Mouse (Mus musculus) brain, embryonic 14.5 days (tissue): Measurements from ENCODE around the gene Sco1.

Experiments
- CTCF ChIP-seq: fragments of 200-500 bp; IDR thresholded peaks from 2 replicates; pipeline ENCODE4 v1.5.1; 2012; ENCODE audit warnings: inconsistent platforms, mild to moderate bottlenecking, moderate library complexity, borderline replicate concordance; ENCODE audit not compliant: insufficient read depth, insufficient read length; ENCODE audit errors: extremely low read depth
- POLR2A ChIP-seq: fragments of 200-500 bp; IDR thresholded peaks from 2 replicates; pipeline ENCODE4 v1.6.1; 2012; ENCODE audit warnings: mild to moderate bottlenecking, inconsistent platforms, borderline replicate concordance; ENCODE audit not compliant: poor library complexity, insufficient read depth, insufficient read length, severe bottlenecking; ENCODE audit errors: extremely low read depth

- no peak for TF ChIP-seq CTCF
- TF ChIP-seq POLR2A, result no peak
Measured at GRCm38 (mm10) chr11:67098427-67098826, 46.0 kb downstream of the Sco1 start.
